Mouse (Mus musculus) spleen, adult 2 months (tissue): ENCODE data around the gene Appl2.

Source experiments
- CTCF ChIP-seq: fragments of 200-500 bp; IDR thresholded peaks from 2 replicates; pipeline ENCODE4 v1.5.1; 2011; ENCODE audit warnings: mild to moderate bottlenecking, inconsistent platforms; ENCODE audit not compliant: insufficient read depth, insufficient read length, insufficient replicate concordance; ENCODE audit errors: extremely low read depth
- POLR2A ChIP-seq: fragments of 200-500 bp; IDR thresholded peaks from 2 replicates; pipeline ENCODE4 v1.6.1; 2011; ENCODE audit warnings: low read depth, low read length, inconsistent platforms

- TF ChIP-seq CTCF = no peak
- no peak for TF ChIP-seq POLR2A
Observed at GRCm38 (mm10) chr10:83630899-83631298, 17.6 kb downstream of the Appl2 start.
